Mouse (Mus musculus) hindbrain, embryonic 12.5 days (tissue): Measurements from ENCODE around the gene Gm6763. TPM values are rescaled to one million over a fixed set of nuclear protein-coding genes. Genes with fewer than 3 reads are reported as not detected.
"Not testable (repeated sequence)": the region's sequence is repeated elsewhere in the genome, so short reads cannot be mapped to it uniquely, and the experiment has no call there.

Experiments
- ATAC-seq: fragments of 200-750 bp; cut with Nextera tagmentation; 2 replicates; pipeline ENCODE4 v1.8.0; 2017; ENCODE audit warnings: moderate TSS enrichment; ENCODE audit not compliant: low FRiP score
- H3K27ac ChIP-seq: fragments of 300-500 bp; sonication (generic); 2 replicates; pipeline ENCODE4 v1.5.1; 2016; ENCODE audit warnings: mild to moderate bottlenecking
- H3K27me3 ChIP-seq: fragments of 300-500 bp; sonication (generic); 2 replicates; pipeline ENCODE4 v1.6.1; 2016; ENCODE audit warnings: mild to moderate bottlenecking
- H3K36me3 ChIP-seq: fragments of 300-500 bp; sonication (generic); 2 replicates; pipeline ENCODE4 v1.6.1; 2016; ENCODE audit warnings: mild to moderate bottlenecking
- H3K4me1 ChIP-seq: fragments of 300-500 bp; sonication (generic); 2 replicates; pipeline ENCODE4 v1.6.1; 2016
- H3K4me2 ChIP-seq: fragments of 300-500 bp; sonication (generic); replicated peaks from 2 replicates; pipeline ENCODE4 v1.6.1; 2016; ENCODE audit warnings: mild to moderate bottlenecking
- H3K4me3 ChIP-seq: fragments of 300-500 bp; sonication (generic); 2 replicates; pipeline ENCODE4 v1.5.1; 2016; ENCODE audit warnings: mild to moderate bottlenecking
- H3K9ac ChIP-seq: fragments of 300-500 bp; sonication (generic); 2 replicates; pipeline ENCODE4 v1.6.1; 2016; ENCODE audit warnings: mild to moderate bottlenecking, moderate library complexity
- H3K9me3 ChIP-seq: fragments of 300-500 bp; sonication (generic); replicated peaks from 2 replicates; pipeline ENCODE4 v1.6.1; 2016; ENCODE audit warnings: mild to moderate bottlenecking
- WGBS: fragments of 180-500 bp; shearing (Covaris S2); methylation state at CpG from one replicate; pipeline ENCODE4 v1.1.7; 2016; 5-methylcytosine and 5-hydroxymethylcytosine counted together
- polyA plus RNA-seq: library from polyadenylated mRNA; unstranded; fragments of >200 nt; fragmentation: Nextera tagmentation; extraction: Ambion mirVana; gene quantifications from 2 replicates; pipeline ENCODE4 v1.2.1, GENCODE M21; 2016

The Gm6763 gene
- polyA plus RNA-seq = not detected in 2 replicates

- H3K4me1 ChIP-seq, H3K27ac ChIP-seq, ATAC-seq, H3K9me3 ChIP-seq, H3K36me3 ChIP-seq, H3K4me2 ChIP-seq, H3K9ac ChIP-seq, H3K27me3 ChIP-seq, H3K4me3 ChIP-seq: not testable (repeated sequence)
- WGBS = no CpG with 5 or more reads among the region's 3 CpGs
These were observed at the start of gene Gm6763 for GRCm38 (mm10) chr10:104151197-104151596. Gene Gm6763 (plus strand): TSS chr10:104151497.

- no peak overlapping the region for H3K4me3 ChIP-seq
- WGBS = 82% methylated on average over 3 of the region's 3 CpGs
- no peaks in the 10 kb centered on the region for H3K4me1 ChIP-seq
- no peaks in the 10 kb centered on the region for H3K27me3 ChIP-seq
- ATAC-seq = no peak
- no peaks in the 10 kb centered on the region for H3K36me3 ChIP-seq
- H3K9me3 ChIP-seq = no peaks in the 10 kb centered on the region
- no peak overlapping the region for H3K9ac ChIP-seq
- no peak overlapping the region for H3K4me2 ChIP-seq
- no peak overlapping the region for H3K27ac ChIP-seq
These were observed 41.3 kb upstream of the Gm6763 start for GRCm38 (mm10) chr10:104110044-104110443.

- 81% methylated on average over 2 of the region's 2 CpGs for WGBS
- Histone ChIP-seq H3K9me3 (no peaks in the 10 kb centered on the region), H3K9ac (no peak overlapping the region), H3K4me3 (no peak overlapping the region), H3K27me3 (no peaks in the 10 kb centered on the region), H3K27ac (no peak overlapping the region), H3K4me1 (no peaks in the 10 kb centered on the region), H3K36me3 (no peaks in the 10 kb centered on the region), H3K4me2 (no peak overlapping the region)
- ATAC-seq = no peak
These were observed 33.0 kb upstream of the Gm6763 start for GRCm38 (mm10) chr10:104118312-104118711.

- H3K9me3 ChIP-seq, H3K27me3 ChIP-seq, H3K36me3 ChIP-seq, H3K4me1 ChIP-seq, H3K4me2 ChIP-seq, H3K27ac ChIP-seq, ATAC-seq, H3K4me3 ChIP-seq, H3K9ac ChIP-seq: not testable (repeated sequence)
- WGBS = no CpG with 5 or more reads among the region's 3 CpGs
These were observed 8.6 kb upstream of the Gm6763 start, which contains the start of gene Gm21293 for GRCm38 (mm10) chr10:104142687-104143086. Gene Gm21293 (plus strand): TSS chr10:104142987.

GRCm38 (mm10) chr10:104159706-104160105, 8.4 kb downstream of the Gm6763 start, which contains the start of gene Gm8764:
Gene Gm8764 (plus strand): TSS chr10:104160006.
- H3K4me1 ChIP-seq, H3K9ac ChIP-seq, H3K4me2 ChIP-seq, H3K27me3 ChIP-seq, ATAC-seq, H3K4me3 ChIP-seq, H3K27ac ChIP-seq, H3K36me3 ChIP-seq, H3K9me3 ChIP-seq: not testable (repeated sequence)
- no CpG with 5 or more reads among the region's 3 CpGs for WGBS

GRCm38 (mm10) chr10:104168215-104168614, 16.9 kb downstream of the Gm6763 start, which contains the start of gene Gm21304:
Gene Gm21304 (plus strand): TSS chr10:104168515.
- not testable (repeated sequence) for H3K9ac ChIP-seq, H3K4me1 ChIP-seq, ATAC-seq, H3K4me2 ChIP-seq, H3K36me3 ChIP-seq, H3K9me3 ChIP-seq, H3K27me3 ChIP-seq, H3K27ac ChIP-seq, H3K4me3 ChIP-seq
- WGBS = no CpG with 5 or more reads among the region's 3 CpGs

- H3K36me3 ChIP-seq, ATAC-seq, H3K4me2 ChIP-seq, H3K27ac ChIP-seq, H3K9me3 ChIP-seq, H3K4me3 ChIP-seq, H3K27me3 ChIP-seq, H3K9ac ChIP-seq, H3K4me1 ChIP-seq: not testable (repeated sequence)
- WGBS = no CpG with 5 or more reads among the region's 3 CpGs
These were observed 25.4 kb downstream of the Gm6763 start, which contains the start of gene Gm21312 for GRCm38 (mm10) chr10:104176724-104177123. Gene Gm21312 (plus strand): TSS chr10:104177024.

GRCm38 (mm10) chr10:104185233-104185632, 33.9 kb downstream of the Gm6763 start, which contains the start of gene Gm20765:
Gene Gm20765 (plus strand): TSS chr10:104185533.
- not testable (repeated sequence) for ATAC-seq, H3K36me3 ChIP-seq, H3K4me1 ChIP-seq, H3K4me3 ChIP-seq, H3K27me3 ChIP-seq, H3K9me3 ChIP-seq, H3K9ac ChIP-seq, H3K4me2 ChIP-seq, H3K27ac ChIP-seq
- WGBS = no CpG with 5 or more reads among the region's 3 CpGs

- WGBS = no CpG with 5 or more reads among the region's 3 CpGs
- not testable (repeated sequence) for H3K9me3 ChIP-seq, ATAC-seq, H3K4me2 ChIP-seq, H3K4me1 ChIP-seq, H3K27me3 ChIP-seq, H3K36me3 ChIP-seq, H3K9ac ChIP-seq, H3K27ac ChIP-seq, H3K4me3 ChIP-seq
These were observed 42.4 kb downstream of the Gm6763 start, which contains the start of gene Gm4340 for GRCm38 (mm10) chr10:104193742-104194141. Gene Gm4340 (plus strand): TSS chr10:104194042.

Other genes with a start within 250 kb of the Gm6763 start
- gene Gm21293, start 8.5 kb upstream of the Gm6763 start, polyA plus RNA-seq = not detected in 2 replicates
- gene Gm8764, start 8.5 kb downstream of the Gm6763 start, polyA plus RNA-seq = not detected in 2 replicates
- gene Gm21304, start 17.0 kb downstream of the Gm6763 start, polyA plus RNA-seq = not detected in 2 replicates
- not detected in 2 replicates for gene Gm21312, start 25.5 kb downstream of the Gm6763 start, polyA plus RNA-seq
- not detected in 2 replicates for gene Gm20765, start 34.0 kb downstream of the Gm6763 start, polyA plus RNA-seq
- gene Gm4340, start 42.5 kb downstream of the Gm6763 start, polyA plus RNA-seq = not detected in 2 replicates